Mouse (Mus musculus): ENCODE data around the gene Dgki. TPM values are rescaled to one million over a fixed set of nuclear protein-coding genes. Genes with fewer than 3 reads are reported as not detected.

Gene Dgki
- polyA plus RNA-seq, 1 experiment from 2014 or later: 9.6 TPM

- 73% methylated on average over 14 of the region's 14 CpGs for WGBS
- no peaks in the 10 kb centered on the region for H3K4me1 ChIP-seq (replicated peaks; ENCODE audit: control insufficient read depth, insufficient read depth, low read length)
These were observed 230.0 kb downstream of the Dgki start for GRCm38 (mm10) chr6:37069836-37070600.

GRCm38 (mm10) chr6:37068737-37069136 is 231.2 kb downstream of the Dgki start:
- Histone ChIP-seq H3K36me3 (replicated peaks; ENCODE audit: control insufficient read depth, insufficient read depth) (no peaks in the 10 kb centered on the region), H3K27ac (no peak overlapping the region), H3K4me2 (replicated peaks) (no peak overlapping the region), H3K4me1 (replicated peaks; ENCODE audit: control insufficient read depth, insufficient read depth, low read length) (no peaks in the 10 kb centered on the region), H3K27me3 (ENCODE audit: control insufficient read depth, insufficient read depth, low read length) (no peaks in the 10 kb centered on the region), H3K9ac (no peak overlapping the region), H3K4me3 (replicated peaks; ENCODE audit: low read length) (no peak overlapping the region), H3K9me3 (ENCODE audit: control insufficient read depth, low read length) (no peaks in the 10 kb centered on the region)
- DNase-seq (ENCODE audit: low spot score) (no peak), ATAC-seq (ENCODE audit: low FRiP score) (no peak)
- 85% methylated on average over 6 of the region's 6 CpGs for WGBS

More at GRCm38 (mm10) chr6:37069836-37070600, 230.0 kb downstream of the Dgki start:
- no peak overlapping the region for H3K4me2 ChIP-seq (replicated peaks)
- no peaks in the 10 kb centered on the region for H3K27me3 ChIP-seq (ENCODE audit: control insufficient read depth, insufficient read depth, low read length)
- H3K27ac ChIP-seq: no peak overlapping the region
- no peaks in the 10 kb centered on the region for H3K9me3 ChIP-seq (ENCODE audit: control insufficient read depth, low read length)
- H3K9ac ChIP-seq: no peak overlapping the region
- H3K36me3 ChIP-seq (replicated peaks; ENCODE audit: control insufficient read depth, insufficient read depth): no peaks in the 10 kb centered on the region
- no peak overlapping the region for H3K4me3 ChIP-seq (replicated peaks; ENCODE audit: low read length)
- no peak for ATAC-seq (ENCODE audit: low FRiP score)
- no peak for DNase-seq (ENCODE audit: low spot score)

GRCm38 (mm10) chr6:37067357-37067756 is 232.6 kb downstream of the Dgki start:
- H3K9me3 ChIP-seq (ENCODE audit: control insufficient read depth, low read length): no peaks in the 10 kb centered on the region
- WGBS: 36% methylated on average over 1 of the region's 1 CpGs
- H3K27me3 ChIP-seq (ENCODE audit: control insufficient read depth, insufficient read depth, low read length): no peaks in the 10 kb centered on the region
- H3K36me3 ChIP-seq (replicated peaks; ENCODE audit: control insufficient read depth, insufficient read depth): no peaks in the 10 kb centered on the region
- H3K4me2 ChIP-seq (replicated peaks): no peak overlapping the region
- no peak overlapping the region for H3K4me3 ChIP-seq (replicated peaks; ENCODE audit: low read length)
- no peaks in the 10 kb centered on the region for H3K4me1 ChIP-seq (replicated peaks; ENCODE audit: control insufficient read depth, insufficient read depth, low read length)
- H3K9ac ChIP-seq: no peak overlapping the region
- ATAC-seq (ENCODE audit: low FRiP score): no peak
- no peak for DNase-seq (ENCODE audit: low spot score)
- H3K27ac ChIP-seq: no peak overlapping the region

- H3K4me3 ChIP-seq (replicated peaks; ENCODE audit: low read length): no peak overlapping the region
- 53% methylated on average over 10 of the region's 10 CpGs for WGBS
- no peaks in the 10 kb centered on the region for H3K36me3 ChIP-seq (replicated peaks; ENCODE audit: control insufficient read depth, insufficient read depth)
- no peak for ATAC-seq (ENCODE audit: low FRiP score)
- no peak overlapping the region for H3K9ac ChIP-seq
- no peaks in the 10 kb centered on the region for H3K4me1 ChIP-seq (replicated peaks; ENCODE audit: control insufficient read depth, insufficient read depth, low read length)
- no peaks in the 10 kb centered on the region for H3K9me3 ChIP-seq (ENCODE audit: control insufficient read depth, low read length)
- no peak overlapping the region for H3K27ac ChIP-seq
- DNase-seq (ENCODE audit: low spot score): no peak
- H3K27me3 ChIP-seq (ENCODE audit: control insufficient read depth, insufficient read depth, low read length): no peaks in the 10 kb centered on the region
- no peak overlapping the region for H3K4me2 ChIP-seq (replicated peaks)
These were observed 235.7 kb downstream of the Dgki start for GRCm38 (mm10) chr6:37064214-37064830.

DNA sequence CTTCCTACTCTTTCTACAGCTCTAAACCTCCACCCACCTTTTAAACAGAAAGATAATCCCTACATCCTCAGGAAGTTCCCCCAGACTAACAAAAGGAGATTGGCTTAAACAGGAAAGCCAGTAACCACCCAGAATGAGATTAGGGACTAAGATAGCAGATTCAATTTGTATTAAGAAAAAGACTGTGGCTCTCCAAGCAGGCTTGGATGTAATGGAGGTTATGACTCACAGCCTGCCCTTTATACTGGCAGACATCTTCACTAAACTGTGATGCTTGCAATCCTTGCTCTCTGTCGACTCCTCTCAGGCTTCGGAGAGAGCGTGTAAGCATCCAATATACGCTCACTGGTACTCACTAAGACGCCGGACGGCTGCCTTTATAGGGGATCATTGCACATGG is 236.7 kb downstream of the Dgki start:
- no peak for ATAC-seq (ENCODE audit: low FRiP score)
- Histone ChIP-seq H3K4me3 (replicated peaks; ENCODE audit: low read length) (no peak overlapping the region), H3K4me1 (replicated peaks; ENCODE audit: control insufficient read depth, insufficient read depth, low read length) (no peaks in the 10 kb centered on the region), H3K9me3 (ENCODE audit: control insufficient read depth, low read length) (no peaks in the 10 kb centered on the region), H3K27ac (no peak overlapping the region), H3K27me3 (ENCODE audit: control insufficient read depth, insufficient read depth, low read length) (no peaks in the 10 kb centered on the region), H3K4me2 (replicated peaks) (no peak overlapping the region), H3K36me3 (replicated peaks; ENCODE audit: control insufficient read depth, insufficient read depth) (no peaks in the 10 kb centered on the region), H3K9ac (no peak overlapping the region)
- no peak for DNase-seq (ENCODE audit: low spot score)
- 89% methylated on average over 7 of the region's 7 CpGs for WGBS

GRCm38 (mm10) chr6:37060114-37060513 is 239.9 kb downstream of the Dgki start:
- Histone ChIP-seq H3K9ac (no peak overlapping the region), H3K4me1 (replicated peaks; ENCODE audit: control insufficient read depth, insufficient read depth, low read length) (no peaks in the 10 kb centered on the region), H3K4me2 (replicated peaks) (no peak overlapping the region), H3K36me3 (replicated peaks; ENCODE audit: control insufficient read depth, insufficient read depth) (no peaks in the 10 kb centered on the region), H3K9me3 (ENCODE audit: control insufficient read depth, low read length) (no peaks in the 10 kb centered on the region), H3K27ac (no peak overlapping the region), H3K27me3 (ENCODE audit: control insufficient read depth, insufficient read depth, low read length) (no peaks in the 10 kb centered on the region), H3K4me3 (replicated peaks; ENCODE audit: low read length) (no peak overlapping the region)
- WGBS: 91% methylated on average over 3 of the region's 3 CpGs
- DNase-seq (ENCODE audit: low spot score) (no peak), ATAC-seq (ENCODE audit: low FRiP score) (no peak)

- no peak for ATAC-seq (ENCODE audit: low FRiP score)
These were observed 242.0 kb downstream of the Dgki start for GRCm38 (mm10) chr6:37057957-37058356.

DNA sequence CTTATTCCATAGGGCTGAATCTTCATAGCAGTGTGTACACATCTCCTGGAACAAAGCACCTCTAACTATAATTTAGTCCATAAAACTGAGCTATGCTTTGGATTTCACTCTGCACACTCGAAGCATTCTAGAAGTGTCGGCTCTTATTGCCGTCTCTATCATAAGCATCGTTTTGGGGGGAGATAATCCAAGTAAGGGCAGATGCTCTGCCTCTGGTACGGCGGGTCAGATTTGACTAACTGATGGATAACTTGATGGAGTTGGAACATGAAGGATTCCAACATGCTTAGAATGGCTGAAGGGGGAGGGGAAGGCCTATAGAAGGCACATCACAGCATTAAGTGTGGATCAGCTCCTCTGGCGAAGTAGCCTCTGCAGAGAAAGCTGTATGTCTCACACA is 242.4 kb downstream of the Dgki start:
- Histone ChIP-seq H3K9ac (no peak overlapping the region), H3K4me3 (replicated peaks; ENCODE audit: low read length) (no peak overlapping the region), H3K4me2 (replicated peaks) (no peak overlapping the region), H3K9me3 (ENCODE audit: control insufficient read depth, low read length) (no peaks in the 10 kb centered on the region), H3K27ac (no peak overlapping the region), H3K27me3 (ENCODE audit: control insufficient read depth, insufficient read depth, low read length) (no peaks in the 10 kb centered on the region), H3K36me3 (replicated peaks; ENCODE audit: control insufficient read depth, insufficient read depth) (no peaks in the 10 kb centered on the region), H3K4me1 (replicated peaks; ENCODE audit: control insufficient read depth, insufficient read depth, low read length) (no peaks in the 10 kb centered on the region)
- DNase-seq (ENCODE audit: low spot score) (no peak), ATAC-seq (ENCODE audit: low FRiP score) (no peak)
- 97% methylated on average over 7 of the region's 7 CpGs for WGBS

More at GRCm38 (mm10) chr6:37057957-37058356, 242.0 kb downstream of the Dgki start:
- Histone ChIP-seq H3K4me3 (replicated peaks; ENCODE audit: low read length) (no peak overlapping the region), H3K27ac (no peak overlapping the region), H3K9me3 (ENCODE audit: control insufficient read depth, low read length) (no peaks in the 10 kb centered on the region), H3K36me3 (replicated peaks; ENCODE audit: control insufficient read depth, insufficient read depth) (no peaks in the 10 kb centered on the region), H3K4me1 (replicated peaks; ENCODE audit: control insufficient read depth, insufficient read depth, low read length) (no peaks in the 10 kb centered on the region), H3K4me2 (replicated peaks) (no peak overlapping the region), H3K9ac (no peak overlapping the region), H3K27me3 (ENCODE audit: control insufficient read depth, insufficient read depth, low read length) (no peaks in the 10 kb centered on the region)
- no peak for DNase-seq (ENCODE audit: low spot score)
- WGBS: 94% methylated on average over 9 of the region's 9 CpGs

DNA sequence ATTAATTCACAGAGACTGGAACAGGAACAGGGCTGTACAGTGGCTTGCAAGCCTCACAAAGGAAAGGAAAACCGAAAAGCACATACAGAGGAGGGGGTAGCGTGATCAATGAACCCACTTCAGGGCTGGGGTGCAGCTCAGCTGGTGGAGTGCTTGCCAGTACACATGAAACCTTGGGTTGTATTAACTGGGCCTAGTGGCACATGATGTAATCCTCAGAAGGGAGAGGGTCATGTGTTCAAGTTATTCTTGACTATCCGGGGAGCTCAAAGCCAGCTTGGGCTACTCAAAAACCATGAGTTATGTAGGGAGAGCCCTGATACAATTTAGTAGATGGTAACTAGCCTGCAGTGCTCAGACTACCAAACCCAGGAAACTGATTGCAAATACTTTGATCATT is 244.3 kb downstream of the Dgki start:
- Histone ChIP-seq H3K27ac (no peak overlapping the region), H3K27me3 (ENCODE audit: control insufficient read depth, insufficient read depth, low read length) (no peaks in the 10 kb centered on the region), H3K9ac (no peak overlapping the region), H3K9me3 (ENCODE audit: control insufficient read depth, low read length) (no peaks in the 10 kb centered on the region), H3K36me3 (replicated peaks; ENCODE audit: control insufficient read depth, insufficient read depth) (no peaks in the 10 kb centered on the region), H3K4me1 (replicated peaks; ENCODE audit: control insufficient read depth, insufficient read depth, low read length) (no peaks in the 10 kb centered on the region), H3K4me3 (replicated peaks; ENCODE audit: low read length) (no peak overlapping the region), H3K4me2 (replicated peaks) (no peak overlapping the region)
- no peak for ATAC-seq (ENCODE audit: low FRiP score)
- DNase-seq (ENCODE audit: low spot score): no peak
- 84% methylated on average over 3 of the region's 3 CpGs for WGBS
